Mouse (Mus musculus): ENCODE measurements around the gene Rimkla. TPM values are rescaled to one million over a fixed set of nuclear protein-coding genes. Genes with fewer than 3 reads are reported as not detected.

The Rimkla gene
- polyA plus RNA-seq, 1 experiment from 2014 or later = 9.6 TPM

DNA sequence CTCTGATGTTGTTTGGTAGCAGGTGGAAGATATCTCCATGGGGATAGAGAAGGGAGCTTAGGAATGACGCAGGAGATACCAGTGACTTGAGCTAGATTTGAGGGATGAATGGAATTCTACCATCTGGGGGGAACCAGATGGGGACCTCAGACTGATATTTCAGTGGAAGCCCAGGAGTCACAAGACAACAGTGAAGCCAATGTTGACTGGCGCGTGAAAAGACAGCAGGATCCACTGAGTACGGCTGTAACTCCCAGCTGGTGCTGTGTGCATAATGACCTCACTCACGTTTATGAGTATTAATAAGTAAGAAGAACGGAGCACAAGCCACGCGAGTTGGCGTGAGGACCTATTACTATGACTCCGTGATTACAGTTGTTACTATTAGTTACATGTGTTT lies 2.8 kb downstream of the Rimkla start:
- no peak for ATAC-seq (ENCODE audit: insufficient read depth, low FRiP score, low TSS enrichment)

DNA sequence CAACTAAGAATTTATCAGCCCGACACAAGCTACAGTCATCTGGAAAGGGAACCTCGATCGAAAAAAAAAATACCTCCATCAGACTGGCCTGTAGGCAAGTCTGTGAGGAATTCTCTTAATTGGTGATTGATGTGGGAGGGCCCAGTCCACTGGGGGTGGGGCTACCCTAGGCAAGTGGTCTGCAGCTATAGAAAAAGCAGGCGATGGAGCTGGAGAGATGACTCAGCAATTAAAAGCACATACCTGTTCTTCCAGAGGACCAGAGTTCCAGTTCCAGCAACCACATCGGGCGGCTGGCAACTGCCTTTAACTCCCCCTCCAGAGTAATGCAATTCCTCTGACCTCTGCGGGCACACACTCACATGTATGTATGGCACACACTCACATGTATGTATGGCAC lies 7.5 kb downstream of the Rimkla start:
- no peaks in the 10 kb centered on the region for H3K4me1 ChIP-seq (ENCODE audit: control insufficient read depth, insufficient read depth, low read length)
- H3K27me3 ChIP-seq (ENCODE audit: control insufficient read depth, insufficient read depth, low read length) = no peaks in the 10 kb centered on the region
- no peak overlapping the region for H3K27ac ChIP-seq (ENCODE audit: low read depth, low read length)
- WGBS = 80% methylated on average over 7 of the region's 7 CpGs
- no peak overlapping the region for H3K9ac ChIP-seq (ENCODE audit: low read length)
- no peak overlapping the region for H3K4me3 ChIP-seq (ENCODE audit: low read depth, low read length)
- ATAC-seq (ENCODE audit: insufficient read depth, low FRiP score, low TSS enrichment) (no peak), DNase-seq (ENCODE audit: low spot score) (no peak)
- H3K4me2 ChIP-seq (ENCODE audit: low read depth) = no peak overlapping the region
- H3K36me3 ChIP-seq (ENCODE audit: control insufficient read depth, insufficient read depth, low read length) = no peaks in the 10 kb centered on the region
- H3K9me3 ChIP-seq (ENCODE audit: control insufficient read depth, low read length) = no peaks in the 10 kb centered on the region

More for the DNA sequence above, 2.8 kb downstream of the Rimkla start:
- no peaks in the 10 kb centered on the region for H3K27me3 ChIP-seq (ENCODE audit: control insufficient read depth, insufficient read depth, low read length)
- no peak overlapping the region for H3K4me3 ChIP-seq (ENCODE audit: low read depth, low read length)
- H3K4me2 ChIP-seq (ENCODE audit: low read depth) = no peak overlapping the region
- DNase-seq (ENCODE audit: low spot score) = no peak
- H3K9ac ChIP-seq (ENCODE audit: low read length) = no peak overlapping the region
- no peaks in the 10 kb centered on the region for H3K9me3 ChIP-seq (ENCODE audit: control insufficient read depth, low read length)
- no peak overlapping the region for H3K27ac ChIP-seq (ENCODE audit: low read depth, low read length)
- WGBS = 91% methylated on average over 10 of the region's 10 CpGs
- no peaks in the 10 kb centered on the region for H3K36me3 ChIP-seq (ENCODE audit: control insufficient read depth, insufficient read depth, low read length)
- H3K4me1 ChIP-seq (ENCODE audit: control insufficient read depth, insufficient read depth, low read length) = no peaks in the 10 kb centered on the region

GRCm38 (mm10) chr4:119483051-119483450 lies 9.4 kb downstream of the Rimkla start:
- H3K9me3 ChIP-seq (ENCODE audit: control insufficient read depth, low read length) = no peaks in the 10 kb centered on the region
- no peak overlapping the region for H3K4me2 ChIP-seq (ENCODE audit: low read depth)
- ATAC-seq (ENCODE audit: insufficient read depth, low FRiP score, low TSS enrichment) = no peak
- H3K4me1 ChIP-seq (ENCODE audit: control insufficient read depth, insufficient read depth, low read length) = no peaks in the 10 kb centered on the region
- no peak overlapping the region for H3K27ac ChIP-seq (ENCODE audit: low read depth, low read length)
- no peak overlapping the region for H3K4me3 ChIP-seq (ENCODE audit: low read depth, low read length)
- no peaks in the 10 kb centered on the region for H3K36me3 ChIP-seq (ENCODE audit: control insufficient read depth, insufficient read depth, low read length)
- no peak overlapping the region for H3K9ac ChIP-seq (ENCODE audit: low read length)
- DNase-seq (ENCODE audit: low spot score) = no peak
- WGBS = 53% methylated on average over 9 of the region's 9 CpGs
- H3K27me3 ChIP-seq (ENCODE audit: control insufficient read depth, insufficient read depth, low read length) = no peaks in the 10 kb centered on the region

DNA sequence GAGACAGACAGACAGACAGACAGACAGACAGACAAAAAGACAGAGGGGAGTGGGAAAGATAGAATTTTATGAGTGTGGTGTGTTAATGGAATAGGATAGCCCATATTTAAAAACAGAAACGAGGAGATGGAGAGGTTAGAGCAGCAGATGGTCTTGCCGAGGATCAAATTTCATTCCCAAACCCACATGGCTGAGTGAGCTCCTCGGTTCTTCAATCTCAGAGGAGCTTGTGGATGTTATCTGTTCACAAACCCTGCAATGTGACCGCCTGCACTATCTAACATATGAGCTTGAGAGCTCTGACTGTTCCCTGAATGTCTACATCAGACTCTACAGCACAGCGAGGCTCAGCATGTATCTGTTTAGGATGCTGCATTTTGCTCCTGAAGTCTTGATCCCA lies 19.3 kb downstream of the Rimkla start:
- no peaks in the 10 kb centered on the region for H3K9me3 ChIP-seq (ENCODE audit: control insufficient read depth, low read length)
- WGBS = 49% methylated on average over 5 of the region's 5 CpGs
- no peak for ATAC-seq (ENCODE audit: insufficient read depth, low FRiP score, low TSS enrichment)

GRCm38 (mm10) chr4:119472545-119472944 lies 19.9 kb downstream of the Rimkla start:
- H3K4me1 ChIP-seq (ENCODE audit: control insufficient read depth, insufficient read depth, low read length) = no peaks in the 10 kb centered on the region
- H3K4me2 ChIP-seq (ENCODE audit: low read depth) = no peak overlapping the region
- no peaks in the 10 kb centered on the region for H3K27me3 ChIP-seq (ENCODE audit: control insufficient read depth, insufficient read depth, low read length)
- H3K9me3 ChIP-seq (ENCODE audit: control insufficient read depth, low read length) = no peaks in the 10 kb centered on the region
- H3K9ac ChIP-seq (ENCODE audit: low read length) = no peak overlapping the region
- H3K27ac ChIP-seq (ENCODE audit: low read depth, low read length) = no peak overlapping the region
- 90% methylated on average over 9 of the region's 9 CpGs for WGBS
- H3K36me3 ChIP-seq (ENCODE audit: control insufficient read depth, insufficient read depth, low read length) = no peaks in the 10 kb centered on the region
- no peak for DNase-seq (ENCODE audit: low spot score)
- ATAC-seq (ENCODE audit: insufficient read depth, low FRiP score, low TSS enrichment) = no peak
- H3K4me3 ChIP-seq (ENCODE audit: low read depth, low read length) = no peak overlapping the region

More for the DNA sequence above, 19.3 kb downstream of the Rimkla start:
- H3K9ac ChIP-seq (ENCODE audit: low read length) = no peak overlapping the region
- H3K27me3 ChIP-seq (ENCODE audit: control insufficient read depth, insufficient read depth, low read length) = no peaks in the 10 kb centered on the region
- no peak for DNase-seq (ENCODE audit: low spot score)
- no peak overlapping the region for H3K4me3 ChIP-seq (ENCODE audit: low read depth, low read length)
- no peak overlapping the region for H3K27ac ChIP-seq (ENCODE audit: low read depth, low read length)
- H3K36me3 ChIP-seq (ENCODE audit: control insufficient read depth, insufficient read depth, low read length) = no peaks in the 10 kb centered on the region
- no peak overlapping the region for H3K4me2 ChIP-seq (ENCODE audit: low read depth)
- H3K4me1 ChIP-seq (ENCODE audit: control insufficient read depth, insufficient read depth, low read length) = no peaks in the 10 kb centered on the region

DNA sequence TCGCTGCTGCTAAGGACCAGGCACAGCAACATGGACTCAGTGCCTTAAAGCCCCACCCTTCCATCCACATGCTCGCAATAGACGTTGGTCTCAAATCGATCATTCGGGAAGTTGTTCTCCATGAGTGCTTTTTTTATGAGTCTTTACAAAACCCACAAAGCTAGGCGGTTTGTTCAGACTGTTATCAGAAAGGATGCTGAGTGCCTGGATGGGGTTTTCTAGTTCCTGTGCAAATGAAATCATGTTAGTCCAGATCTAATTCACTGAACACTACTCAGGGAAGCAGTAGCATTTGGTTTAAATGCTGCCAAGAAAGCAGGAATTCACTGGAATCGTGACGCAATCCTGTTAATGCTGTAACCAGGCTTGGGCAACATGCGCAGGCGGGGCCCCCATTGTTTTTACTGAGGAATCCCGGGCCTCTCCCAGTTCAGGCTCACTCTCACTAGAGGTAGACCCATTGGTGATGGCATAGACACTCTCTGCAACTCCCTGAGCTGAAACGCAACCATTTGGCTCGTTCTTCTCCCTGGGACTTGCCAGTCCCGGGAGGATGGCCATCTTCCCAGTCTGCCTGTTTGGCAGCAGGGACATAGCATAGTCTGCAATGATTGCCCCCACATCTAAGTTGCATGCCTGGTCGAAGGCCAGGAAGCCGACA lies 24.6 kb downstream of the Rimkla start:
- DNase-seq (ENCODE audit: low spot score) (no peak), ATAC-seq (ENCODE audit: insufficient read depth, low FRiP score, low TSS enrichment) (no peak)
- no peak overlapping the region for H3K9ac ChIP-seq (ENCODE audit: low read length)
- no peak overlapping the region for H3K4me3 ChIP-seq (ENCODE audit: low read depth, low read length)
- H3K4me2 ChIP-seq (ENCODE audit: low read depth) = no peak overlapping the region
- WGBS = 89% methylated on average over 16 of the region's 16 CpGs
- H3K9me3 ChIP-seq (ENCODE audit: control insufficient read depth, low read length) = no peaks in the 10 kb centered on the region
- no peaks in the 10 kb centered on the region for H3K36me3 ChIP-seq (ENCODE audit: control insufficient read depth, insufficient read depth, low read length)
- no peak overlapping the region for H3K27ac ChIP-seq (ENCODE audit: low read depth, low read length)
- no peaks in the 10 kb centered on the region for H3K27me3 ChIP-seq (ENCODE audit: control insufficient read depth, insufficient read depth, low read length)
- H3K4me1 ChIP-seq (ENCODE audit: control insufficient read depth, insufficient read depth, low read length) = 0 out of 2 replicates have a peak, but pooled peaks cover 2% of the 10 kb centered on the region

DNA sequence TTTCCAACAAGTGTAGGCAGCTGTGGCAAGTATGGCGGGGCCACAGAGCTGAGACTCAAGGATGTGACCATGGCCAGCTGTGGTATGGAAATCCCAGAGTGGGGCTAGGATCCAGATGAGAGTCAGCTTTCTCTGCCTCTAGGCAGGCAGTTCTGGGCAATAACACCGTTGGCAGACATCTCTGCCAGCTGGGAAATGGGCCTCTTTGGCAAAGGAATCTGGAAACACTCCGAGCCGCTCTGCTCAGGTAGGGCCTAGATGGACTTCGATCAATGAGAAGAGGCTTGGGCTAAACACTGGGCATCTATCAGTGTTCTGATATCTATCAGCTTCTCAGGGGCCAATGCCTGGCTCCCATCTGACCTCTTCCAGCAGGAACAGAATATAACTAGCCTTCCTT lies 26.6 kb downstream of the Rimkla start:
- H3K9me3 ChIP-seq (ENCODE audit: control insufficient read depth, low read length) = no peaks in the 10 kb centered on the region
- no peak overlapping the region for H3K27ac ChIP-seq (ENCODE audit: low read depth, low read length)
- no peaks in the 10 kb centered on the region for H3K27me3 ChIP-seq (ENCODE audit: control insufficient read depth, insufficient read depth, low read length)
- 85% methylated on average over 5 of the region's 5 CpGs for WGBS
- ATAC-seq (ENCODE audit: insufficient read depth, low FRiP score, low TSS enrichment) (no peak), DNase-seq (ENCODE audit: low spot score) (no peak)
- no peak overlapping the region for H3K4me3 ChIP-seq (ENCODE audit: low read depth, low read length)
- H3K36me3 ChIP-seq (ENCODE audit: control insufficient read depth, insufficient read depth, low read length) = no peaks in the 10 kb centered on the region
- no peak overlapping the region for H3K9ac ChIP-seq (ENCODE audit: low read length)
- no peak overlapping the region for H3K4me2 ChIP-seq (ENCODE audit: low read depth)
- H3K4me1 ChIP-seq (ENCODE audit: control insufficient read depth, insufficient read depth, low read length) = 0 out of 2 replicates have a peak, but pooled peaks cover 2% of the 10 kb centered on the region

DNA sequence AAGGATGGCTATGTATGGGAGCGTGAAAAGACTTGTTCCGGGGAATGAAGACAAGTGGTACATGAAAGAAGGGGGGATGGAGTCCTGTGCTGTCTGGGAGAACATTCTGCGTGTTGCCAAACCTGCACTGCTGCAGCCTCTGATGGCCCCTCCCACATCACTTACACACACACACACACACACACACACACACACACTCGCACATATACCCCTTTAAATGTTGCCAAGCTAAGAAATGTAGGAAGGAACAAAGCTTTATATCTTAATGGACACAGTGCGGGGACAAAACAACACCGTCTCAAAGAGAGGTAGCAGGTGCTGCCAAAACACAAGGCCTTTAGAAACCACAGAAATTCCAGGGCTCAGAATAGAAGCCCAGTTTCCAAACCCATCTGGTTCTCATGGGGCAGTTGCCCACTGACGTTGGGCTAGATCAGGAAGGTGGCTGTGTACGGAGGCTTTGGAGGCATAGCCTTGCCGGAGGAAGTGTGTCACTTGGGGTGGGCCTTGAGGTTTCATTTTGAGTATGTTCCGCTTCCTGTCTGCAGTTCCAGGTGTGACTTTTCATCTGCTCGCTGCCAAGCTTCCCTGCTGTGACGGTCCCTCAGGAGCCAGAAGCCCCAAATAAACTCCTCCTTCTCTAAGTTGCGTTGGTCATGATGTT lies 28.5 kb downstream of the Rimkla start:
- DNase-seq (ENCODE audit: low spot score) = no peak
- WGBS = 84% methylated on average over 13 of the region's 13 CpGs
- H3K9me3 ChIP-seq (ENCODE audit: control insufficient read depth, low read length) = no peaks in the 10 kb centered on the region
- no peaks in the 10 kb centered on the region for H3K27me3 ChIP-seq (ENCODE audit: control insufficient read depth, insufficient read depth, low read length)
- H3K4me1 ChIP-seq (ENCODE audit: control insufficient read depth, insufficient read depth, low read length) = 0 out of 2 replicates have a peak, but pooled peaks cover 2% of the 10 kb centered on the region
- H3K36me3 ChIP-seq (ENCODE audit: control insufficient read depth, insufficient read depth, low read length) = no peaks in the 10 kb centered on the region
- H3K27ac ChIP-seq (ENCODE audit: low read depth, low read length) = no peak overlapping the region
- ATAC-seq (ENCODE audit: insufficient read depth, low FRiP score, low TSS enrichment) = no peak
- H3K4me2 ChIP-seq (ENCODE audit: low read depth) = no peak overlapping the region
- H3K4me3 ChIP-seq (ENCODE audit: low read depth, low read length) = no peak overlapping the region
- H3K9ac ChIP-seq (ENCODE audit: low read length) = no peak overlapping the region

Data from neural tube, embryonic 11.5 days (tissue).